Mouse (Mus musculus): ENCODE measurements around the gene Sema5a. TPM values are rescaled to one million over a fixed set of nuclear protein-coding genes. Genes with fewer than 3 reads are reported as not detected.

The Sema5a gene
- total RNA-seq, 2 experiments from 2014 or later, result 13.3 to 13.6 TPM

- no peak for DNase-seq (ENCODE audit: low spot score in 2 of 2)
These were observed 182.7 kb downstream of the Sema5a start for GRCm38 (mm10) chr15:32427188-32427924.

DNA sequence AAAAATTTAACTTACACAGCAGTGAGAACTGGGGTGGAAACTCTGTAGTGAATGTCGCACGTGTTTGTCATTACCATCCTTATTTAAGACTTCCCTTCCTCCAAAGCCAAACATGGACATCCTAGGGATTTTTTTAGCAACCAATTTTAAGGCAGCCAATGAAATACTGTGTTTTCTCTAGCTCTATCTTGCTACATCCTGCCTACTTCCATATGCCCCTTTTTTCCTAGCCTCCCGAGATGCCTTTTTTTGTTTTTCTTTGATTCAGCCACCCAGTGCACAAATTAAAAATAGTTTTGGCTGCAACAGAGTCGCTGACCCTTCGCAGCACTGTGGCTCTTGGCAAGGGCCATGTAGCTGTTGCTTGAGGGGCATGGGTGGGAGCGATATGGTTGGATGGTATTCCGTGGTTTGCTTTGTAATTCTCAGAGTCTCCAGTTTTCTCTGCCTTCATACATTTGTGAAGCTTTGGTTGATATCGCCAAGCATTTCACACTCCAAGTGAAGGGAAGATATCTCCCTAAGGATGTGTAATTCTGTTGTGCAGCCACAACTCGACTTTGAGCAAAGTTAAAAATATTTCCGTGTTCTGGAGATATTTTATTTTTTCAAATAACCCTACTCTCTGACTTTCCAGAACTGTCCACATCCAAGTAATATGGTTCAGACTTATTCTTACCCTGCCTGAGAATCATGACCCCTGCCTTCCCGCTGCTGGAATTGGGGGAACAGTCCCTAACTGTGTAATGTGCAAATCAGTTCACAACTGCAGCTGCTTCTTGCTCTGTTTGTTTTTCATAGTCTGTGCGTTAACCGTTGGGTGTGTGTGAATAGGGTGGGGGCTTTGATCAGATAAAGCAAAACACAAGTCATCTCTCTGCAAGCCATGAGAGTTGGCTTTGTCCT lies 188.6 kb downstream of the Sema5a start:
- no peak for DNase-seq (ENCODE audit: low spot score in 2 of 2)

DNA sequence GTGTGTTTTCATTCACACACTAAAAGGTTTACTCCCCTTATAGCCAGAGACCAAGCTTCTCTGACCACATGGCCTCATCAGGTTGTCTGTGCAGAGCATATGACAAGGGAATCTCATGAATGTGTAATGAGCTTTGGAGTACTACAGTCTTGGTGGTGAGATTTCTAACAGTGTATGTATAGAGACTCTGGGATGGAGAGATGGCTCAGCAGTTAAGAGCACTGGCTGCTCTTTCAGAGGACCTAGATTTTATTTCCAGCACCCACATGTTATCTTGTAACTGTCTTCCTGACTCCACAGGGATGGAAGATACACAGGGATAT lies 189.2 kb downstream of the Sema5a start:
- no peak for DNase-seq (ENCODE audit: low spot score in 2 of 2)

GRCm38 (mm10) chr15:32434274-32434673 lies 189.7 kb downstream of the Sema5a start:
- DNase-seq (ENCODE audit: low spot score in 2 of 2), result no peak

- peak; percentile 69 to 70 for DNase-seq (ENCODE audit: low spot score in 2 of 2)
These were observed 193.0 kb downstream of the Sema5a start for GRCm38 (mm10) chr15:32437654-32438053.

GRCm38 (mm10) chr15:32442745-32443144 lies 198.1 kb downstream of the Sema5a start:
- no peak for DNase-seq (ENCODE audit: low spot score in 2 of 2)

GRCm38 (mm10) chr15:32447558-32448349 lies 203.1 kb downstream of the Sema5a start:
- no peak for DNase-seq (ENCODE audit: low spot score in 2 of 2)

- no peak for DNase-seq (ENCODE audit: low spot score in 2 of 2)
These were observed 214.4 kb downstream of the Sema5a start for GRCm38 (mm10) chr15:32459046-32459445.

- no peak for DNase-seq (ENCODE audit: low spot score in 2 of 2)
These were observed 215.6 kb downstream of the Sema5a start for GRCm38 (mm10) chr15:32460238-32460637.

DNA sequence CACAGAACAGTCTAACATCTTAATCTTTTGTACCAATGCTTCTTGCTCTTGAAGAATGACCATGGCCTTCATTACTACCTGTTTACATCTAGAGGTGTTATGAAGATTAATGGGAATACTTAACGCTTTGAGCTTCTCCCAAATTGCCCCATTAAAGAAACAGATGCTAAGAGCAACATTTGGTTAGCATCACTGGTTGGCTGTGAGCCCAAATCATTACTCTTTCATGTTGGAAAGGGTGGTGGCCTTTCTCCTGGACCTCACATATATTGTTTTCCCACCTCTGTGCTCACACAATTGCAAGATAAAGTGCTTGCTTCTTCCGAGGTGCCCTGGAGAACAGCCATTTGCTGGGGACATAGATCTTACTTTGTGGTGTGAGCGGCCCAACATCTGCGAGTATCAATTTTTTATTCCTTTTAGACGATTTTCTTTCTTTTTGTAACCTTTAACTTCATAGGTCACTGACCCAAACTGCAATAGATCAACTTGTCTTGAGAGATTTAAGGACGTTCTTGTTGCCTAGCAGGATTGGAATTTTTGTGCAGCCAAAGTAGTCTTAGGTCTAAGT lies 227.0 kb downstream of the Sema5a start:
- DNase-seq (ENCODE audit: low spot score in 2 of 2), result no peak

GRCm38 (mm10) chr15:32480747-32481146 lies 236.1 kb downstream of the Sema5a start:
- no peak for DNase-seq (ENCODE audit: low spot score in 2 of 2)

DNA sequence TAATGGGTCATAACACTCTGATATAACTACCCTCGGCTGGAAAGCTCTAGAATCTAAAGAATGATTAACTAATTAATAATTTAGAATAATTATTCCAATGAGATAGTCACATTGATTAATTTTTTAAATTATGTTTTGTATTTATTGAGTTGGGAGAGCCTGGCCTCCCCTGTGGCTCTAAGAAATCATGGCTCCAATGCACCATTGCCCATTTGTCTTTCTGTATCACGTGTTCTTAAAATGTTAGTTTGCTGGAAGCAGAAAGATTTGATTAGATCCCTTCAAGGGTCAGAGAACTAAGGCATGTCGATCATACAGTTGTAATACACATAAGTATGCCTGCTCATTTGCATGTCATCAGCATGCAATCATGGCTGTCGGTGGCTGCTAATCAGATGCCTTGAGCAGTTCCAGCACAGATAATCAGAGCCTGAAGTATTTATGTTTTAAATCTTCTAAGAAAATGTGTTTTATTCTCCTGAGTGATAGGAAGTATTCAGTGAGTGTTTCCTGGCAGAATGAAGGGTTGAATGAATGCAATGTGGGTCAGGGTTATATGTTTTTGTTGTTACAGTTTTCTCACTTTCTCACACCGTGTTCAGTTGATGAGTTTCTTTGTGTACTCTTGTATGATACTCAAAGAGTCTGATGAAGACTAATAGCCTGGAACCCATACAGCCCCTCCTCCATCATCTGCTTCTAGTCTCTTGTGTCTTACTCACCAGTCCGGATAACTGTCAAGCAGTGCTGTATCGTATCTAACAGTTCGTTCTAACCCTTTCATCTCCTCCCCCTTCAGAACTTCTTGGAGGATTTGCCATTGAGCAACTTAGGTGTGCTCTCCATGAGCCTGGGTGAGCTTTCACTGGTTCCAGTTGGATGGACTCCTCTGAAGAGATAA lies 240.7 kb downstream of the Sema5a start:
- no peak for DNase-seq (ENCODE audit: low spot score in 2 of 2)

- DNase-seq (ENCODE audit: low spot score in 2 of 2), result no peak
These were observed 243.4 kb downstream of the Sema5a start for GRCm38 (mm10) chr15:32487968-32488367.

GRCm38 (mm10) chr15:32494219-32494618 lies 249.6 kb downstream of the Sema5a start:
- no peak for DNase-seq (ENCODE audit: low spot score in 2 of 2)

GRCm38 (mm10) chr15:32494899-32495298 lies 250.3 kb downstream of the Sema5a start:
- no peak for DNase-seq (ENCODE audit: low spot score in 2 of 2)

DNA sequence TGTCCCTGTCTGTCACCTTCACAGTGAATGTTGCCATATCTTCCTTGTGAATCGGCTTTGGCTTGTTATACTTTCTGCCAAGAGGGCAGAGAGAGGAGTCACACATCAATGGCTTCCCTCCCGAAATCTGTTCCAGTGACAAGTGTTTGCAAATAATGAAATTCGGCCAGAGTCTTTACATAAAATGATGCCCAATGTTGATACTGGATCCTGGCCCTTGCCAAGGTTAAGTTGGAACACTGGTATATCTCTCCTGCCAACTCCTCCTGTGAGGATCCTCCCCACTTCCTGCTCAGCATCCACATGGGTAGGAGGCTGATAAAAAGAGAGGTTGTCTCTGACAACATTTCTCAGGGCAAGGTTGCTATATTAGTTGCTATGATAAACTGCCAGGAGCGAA lies 252.3 kb downstream of the Sema5a start:
- no peak for DNase-seq (ENCODE audit: low spot score in 2 of 2)

DNA sequence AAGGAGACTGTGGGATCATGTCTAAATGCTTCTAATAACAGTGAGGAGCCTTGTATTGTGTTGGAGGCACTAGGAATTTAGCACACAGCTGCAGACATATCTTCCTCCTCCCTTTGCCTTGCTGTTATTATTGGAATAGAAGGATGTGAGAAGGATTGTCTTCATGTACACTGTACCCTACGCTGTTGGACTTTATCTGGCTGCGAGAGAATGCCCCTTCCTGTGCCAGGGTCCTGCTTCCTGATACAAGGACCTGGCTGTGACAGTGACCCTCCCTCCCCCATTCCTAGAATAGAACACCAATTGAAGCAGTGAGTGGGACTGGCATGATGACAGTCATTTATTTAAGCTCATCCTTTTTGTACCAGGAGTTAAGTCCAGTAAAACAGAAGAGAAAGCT lies 261.3 kb downstream of the Sema5a start:
- no peak for DNase-seq (ENCODE audit: low spot score in 2 of 2)

DNA sequence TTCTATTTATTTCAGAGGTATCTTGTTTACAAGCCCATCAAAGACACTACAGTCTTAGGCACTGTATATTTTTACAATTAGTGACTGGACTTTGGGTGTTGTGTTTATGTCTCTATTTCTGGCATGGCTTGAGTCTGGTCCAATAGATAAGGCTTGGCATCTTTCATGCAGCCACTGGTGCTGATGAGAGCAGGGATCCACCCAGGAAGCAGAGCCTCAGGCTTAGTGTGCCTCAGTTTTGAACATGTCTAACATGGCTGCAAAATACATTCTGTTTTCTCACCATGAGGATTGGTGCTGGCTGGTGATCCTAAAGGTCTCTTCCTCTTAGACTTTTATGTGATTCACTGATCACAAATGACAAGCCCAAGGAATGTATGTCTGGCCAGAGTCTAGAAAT lies 263.7 kb downstream of the Sema5a start:
- DNase-seq (ENCODE audit: low spot score in 2 of 2), result no peak

DNA sequence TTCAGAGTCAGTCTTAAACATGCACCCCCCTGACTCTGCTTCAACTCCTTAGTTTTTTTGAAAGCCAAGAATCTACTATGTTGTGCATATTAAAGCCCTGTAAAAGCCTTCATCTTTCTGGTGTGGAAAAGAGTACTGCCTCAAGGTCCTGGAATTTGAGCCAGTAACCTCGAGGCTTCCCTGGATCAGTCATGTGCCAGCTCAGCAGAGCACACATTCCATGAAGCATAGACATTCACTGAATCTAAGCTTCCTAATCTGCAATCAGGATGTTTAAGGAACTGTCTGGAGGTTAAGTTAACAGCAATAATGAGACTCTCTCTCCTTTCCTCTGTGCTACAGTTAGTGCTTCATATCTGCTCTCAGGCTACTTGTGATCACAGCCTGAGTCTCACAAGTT lies 270.3 kb downstream of the Sema5a start:
- DNase-seq (ENCODE audit: low spot score in 2 of 2), result no peak

DNA sequence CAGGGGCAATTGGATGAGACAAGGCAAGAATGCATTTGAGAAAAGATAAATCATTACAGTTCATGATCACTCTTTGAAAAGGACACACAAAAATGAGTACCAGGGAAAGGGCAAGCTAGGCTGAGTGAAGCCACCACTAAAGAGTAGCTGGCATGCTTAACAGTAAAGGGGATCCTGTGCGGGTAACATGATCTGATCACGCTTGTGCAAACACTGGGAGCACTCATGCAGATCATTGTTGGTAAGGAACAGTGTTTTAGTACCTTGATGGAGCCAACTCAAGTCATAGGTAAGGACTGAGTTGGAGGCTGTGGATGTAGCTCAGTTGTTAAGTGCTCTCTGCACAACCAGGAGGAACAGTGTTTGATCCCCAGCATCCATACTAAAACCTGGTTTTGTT lies 273.3 kb downstream of the Sema5a start:
- no peak for DNase-seq (ENCODE audit: low spot score in 2 of 2)

Data from adrenal gland, adult 18-20 months (tissue).